Mouse (Mus musculus) lung, embryonic 14.5 days (tissue): ENCODE data around the gene Psmb2. TPM values are rescaled to one million over a fixed set of nuclear protein-coding genes. Genes with fewer than 3 reads are reported as not detected.

Source experiments
- ATAC-seq: fragments of 200-750 bp; cut with Nextera tagmentation; 2 replicates; pipeline ENCODE4 v1.8.0; 2017; ENCODE audit warnings: mild to moderate bottlenecking, moderate TSS enrichment, moderate library complexity; ENCODE audit not compliant: insufficient read depth
- DNase-seq: peaks from one replicate; pipeline ENCODE4 v3.0.0-alpha.2; 2015
- H3K27ac ChIP-seq: fragments of 300-500 bp; sonication (generic); 2 replicates; pipeline ENCODE4 v1.5.1; 2014; ENCODE audit warnings: low read depth, mild to moderate bottlenecking, moderate library complexity
- H3K27me3 ChIP-seq: fragments of 300-500 bp; sonication (generic); 2 replicates; pipeline ENCODE4 v1.6.1; 2014; ENCODE audit warnings: low read length, control low read depth; ENCODE audit not compliant: insufficient read depth
- H3K36me3 ChIP-seq: fragments of 300-500 bp; sonication (generic); 2 replicates; pipeline ENCODE4 v1.6.1; 2014; ENCODE audit warnings: control low read depth; ENCODE audit not compliant: insufficient read depth
- H3K4me1 ChIP-seq: fragments of 300-500 bp; sonication (generic); 2 replicates; pipeline ENCODE4 v1.6.1; 2014; ENCODE audit warnings: antibody characterized with exemption, control low read depth; ENCODE audit not compliant: insufficient read depth
- H3K4me2 ChIP-seq: fragments of 300-500 bp; sonication (generic); 2 replicates; pipeline ENCODE4 v1.6.1; 2014; ENCODE audit warnings: mild to moderate bottlenecking
- H3K4me3 ChIP-seq: fragments of 300-500 bp; sonication (generic); 2 replicates; pipeline ENCODE4 v1.5.1; 2014; ENCODE audit warnings: low read depth, low read length
- H3K9ac ChIP-seq: fragments of 300-500 bp; sonication (generic); 2 replicates; pipeline ENCODE4 v1.6.1; 2014
- H3K9me3 ChIP-seq: fragments of 300-500 bp; sonication (generic); 2 replicates; pipeline ENCODE4 v1.6.1; 2016; ENCODE audit warnings: low read depth, low read length, control low read depth
- CTCF ChIP-seq: IDR thresholded peaks from 2 replicates; pipeline ENCODE4 v1.5.1; 2016; ENCODE audit warnings: antibody characterized with exemption, low read depth
- WGBS: fragments of 180-500 bp; shearing (Covaris S2); extraction: QIAGEN DNeasy Blood & Tissue Kit; methylation state at CpG from one replicate; pipeline ENCODE4 v1.1.7; 2014; 5-methylcytosine and 5-hydroxymethylcytosine counted together
- polyA plus RNA-seq: library from polyadenylated mRNA; unstranded; fragments of >200 nt; fragmentation: Nextera tagmentation; extraction: Ambion mirVana; gene quantifications from 2 replicates; pipeline ENCODE4 v1.2.1, GENCODE M21; 2014

Gene Psmb2
- polyA plus RNA-seq, 1 experiment from 2014 or later, result 528 TPM

- peaks cover 7% of the 10 kb centered on the region; the same call in 1 of the 2 replicates for H3K4me1 ChIP-seq
- ATAC-seq, result no peak
- H3K9ac ChIP-seq, result peak overlapping the region; percentile 64
- H3K4me2 ChIP-seq, result peak overlapping the region; percentile 93
- H3K9me3 ChIP-seq, result no peaks in the 10 kb centered on the region
- peak overlapping the region; percentile 88 for H3K4me3 ChIP-seq
- TF ChIP-seq CTCF, result no peak
- H3K27ac ChIP-seq, result peak overlapping the region; percentile 96; the same call in 1 of the 2 replicates
- under 1% methylated on average over 23 of the region's 23 CpGs for WGBS
- peaks cover 27% of the 10 kb centered on the region for H3K36me3 ChIP-seq
- H3K27me3 ChIP-seq, result no peaks in the 10 kb centered on the region
- DNase-seq, result peak; percentile 49
Measured at GRCm38 (mm10) chr4:126752608-126753141, 75.2 kb downstream of the Psmb2 start.

- Histone ChIP-seq H3K27ac (peak within 1 kb of the TSS; percentile 96), H3K4me3 (peak within 1 kb of the TSS; percentile 88), H3K4me2 (peak within 1 kb of the TSS; percentile 93), H3K9ac (peak within 1 kb of the TSS; percentile 64), H3K27me3 (no peaks in the 10 kb centered on the region), H3K4me1 (peaks cover 7% of the 10 kb centered on the region; the same call in 1 of the 2 replicates), H3K36me3 (peaks cover 31% of the 10 kb centered on the region), H3K9me3 (no peaks in the 10 kb centered on the region)
- TF ChIP-seq CTCF, result no peak
- DNase-seq (peak; percentile 96), ATAC-seq (peak; percentile 99)
- WGBS, result under 1% methylated on average over 70 of the region's 71 CpGs
Measured at GRCm38 (mm10) chr4:126753268-126754230, 76.1 kb downstream of the Psmb2 start, which contains the start of the genes Ncdn and AU040320. Ncdn (minus strand) TSS chr4:126753438. AU040320 (plus strand) TSS chr4:126753544.

- under 1% methylated on average over 12 of the region's 12 CpGs for WGBS
- peak overlapping the region; percentile 93 for H3K4me2 ChIP-seq
- peaks cover 25% of the 10 kb centered on the region; the same call in 1 of the 2 replicates for H3K36me3 ChIP-seq
- no peaks in the 10 kb centered on the region for H3K27me3 ChIP-seq
- peaks cover 7% of the 10 kb centered on the region; the same call in 1 of the 2 replicates for H3K4me1 ChIP-seq
- TF ChIP-seq CTCF, result no peak
- H3K27ac ChIP-seq, result peak overlapping the region; percentile 96
- DNase-seq (no peak), ATAC-seq (no peak)
- H3K4me3 ChIP-seq, result peak overlapping the region; percentile 88
- H3K9me3 ChIP-seq, result no peaks in the 10 kb centered on the region
- H3K9ac ChIP-seq, result peak overlapping the region; percentile 64
Measured at GRCm38 (mm10) chr4:126754231-126754611, 76.8 kb downstream of the Psmb2 start.

GRCm38 (mm10) chr4:126754736-126755374, 77.4 kb downstream of the Psmb2 start:
- peak overlapping the region; percentile 64; the same call in 1 of the 2 replicates for H3K9ac ChIP-seq
- H3K27me3 ChIP-seq, result no peaks in the 10 kb centered on the region
- H3K4me3 ChIP-seq, result peak overlapping the region; percentile 88
- peaks cover 25% of the 10 kb centered on the region; the same call in 1 of the 2 replicates for H3K36me3 ChIP-seq
- peak overlapping the region; percentile 93 for H3K4me2 ChIP-seq
- no peak for TF ChIP-seq CTCF
- DNase-seq (no peak), ATAC-seq (no peak)
- WGBS, result 20% methylated on average over 12 of the region's 12 CpGs
- H3K27ac ChIP-seq, result peak overlapping the region; percentile 96
- H3K4me1 ChIP-seq, result peaks cover 7% of the 10 kb centered on the region; the same call in 1 of the 2 replicates
- H3K9me3 ChIP-seq, result no peaks in the 10 kb centered on the region

GRCm38 (mm10) chr4:126756766-126757165, 79.3 kb downstream of the Psmb2 start:
- Histone ChIP-seq H3K4me2 (no peak overlapping the region), H3K4me3 (no peak overlapping the region), H3K9ac (no peak overlapping the region), H3K27ac (no peak overlapping the region), H3K4me1 (peaks cover 3% of the 10 kb centered on the region; the same call in 1 of the 2 replicates), H3K27me3 (no peaks in the 10 kb centered on the region), H3K9me3 (no peaks in the 10 kb centered on the region), H3K36me3 (peaks cover 27% of the 10 kb centered on the region; the same call in 1 of the 2 replicates)
- WGBS, result 71% methylated on average over 4 of the region's 4 CpGs
- TF ChIP-seq CTCF, result no peak
- DNase-seq (no peak), ATAC-seq (no peak)

- ATAC-seq (no peak), DNase-seq (no peak)
- Histone ChIP-seq H3K4me2 (no peak overlapping the region), H3K27ac (no peak overlapping the region), H3K4me1 (no peaks in the 10 kb centered on the region), H3K36me3 (peaks cover 32% of the 10 kb centered on the region; the same call in 1 of the 2 replicates), H3K9me3 (no peaks in the 10 kb centered on the region), H3K4me3 (no peak overlapping the region), H3K27me3 (no peaks in the 10 kb centered on the region), H3K9ac (no peak overlapping the region)
- WGBS, result 62% methylated on average over 5 of the region's 5 CpGs
- no peak for TF ChIP-seq CTCF
Measured at GRCm38 (mm10) chr4:126758299-126758698, 80.9 kb downstream of the Psmb2 start.

Other genes starting within 250 kb of the Psmb2 start
- 19.1 and 19.5 TPM in 2 replicates for gene Ago3, start 248.1 kb upstream of the Psmb2 start, polyA plus RNA-seq
- gene Ago1, start 209.0 kb upstream of the Psmb2 start, polyA plus RNA-seq, result 10.7 and 11.6 TPM in 2 replicates
- 2.9 and 3.5 TPM in 2 replicates for gene Ago4, start 144.2 kb upstream of the Psmb2 start, polyA plus RNA-seq
- gene Clspn, start 120.7 kb upstream of the Psmb2 start, polyA plus RNA-seq, result 52.6 and 54.3 TPM in 2 replicates
- 2.7 and 3.2 TPM in 2 replicates for gene 5730409E04Rik, start 67.8 kb upstream of the Psmb2 start, polyA plus RNA-seq
- not detected in 2 replicates for gene Tfap2e, start 58.6 kb downstream of the Psmb2 start, polyA plus RNA-seq
- 28.7 and 30.4 TPM in 2 replicates for gene Ncdn, start 75.8 kb downstream of the Psmb2 start, polyA plus RNA-seq
- 20.9 and 23.1 TPM in 2 replicates for gene AU040320, start 75.9 kb downstream of the Psmb2 start, polyA plus RNA-seq